Mouse (Mus musculus): ENCODE measurements around the gene Usp10.

DNA sequence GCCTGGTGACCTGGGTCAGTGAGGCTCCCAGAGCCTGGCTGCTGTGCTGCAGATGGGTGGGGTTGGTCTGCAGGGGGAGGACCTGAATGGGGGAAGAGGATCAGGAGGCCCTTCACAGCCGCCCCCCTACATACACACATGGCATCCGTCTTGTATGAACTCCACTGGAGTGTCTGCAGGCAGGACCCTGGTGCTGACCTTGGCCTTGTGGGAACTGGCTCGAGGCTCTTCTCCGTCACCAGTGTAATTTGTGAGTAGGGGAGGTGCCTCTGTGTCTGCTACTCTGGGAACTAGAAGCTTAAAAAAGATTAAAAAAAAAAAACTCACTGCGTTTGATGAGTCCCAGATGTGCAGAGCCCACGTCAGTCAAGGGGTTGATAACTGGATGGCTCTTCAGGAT, 84.4 kb downstream of the Usp10 start:
- TF ChIP-seq CTCF (IDR thresholded peaks at IDR 0.05; ENCODE audit: extremely low read depth, insufficient read depth, insufficient read length, insufficient replicate concordance) (no peak), POLR2A (IDR thresholded peaks at IDR 0.05; ENCODE audit: low read depth, low read length) (no peak)
